Mouse (Mus musculus) layer of hippocampus, adult 8-10 months (tissue): ENCODE measurements around the gene C1galt1c1. TPM values are rescaled to one million over a fixed set of nuclear protein-coding genes. Genes with fewer than 3 reads are reported as not detected.

Source experiments
- DNase-seq, 2 experiments: peaks; one replicate each; pipeline ENCODE4 v3.0.0; 2022; ENCODE audit warnings: low spot score in 2 of 2
- total RNA-seq, 4 experiments: library from RNA; stranded (reverse); gene quantifications; 2 replicates each; pipeline ENCODE4 v1.2.4; 2022

Gene C1galt1c1
- total RNA-seq = 10 to 100 TPM; 21.4 to 32.3 (median 26.1) TPM

- DNase-seq = peak; percentile 89 to 90
Observed at GRCm38 (mm10) chrX:38634801-38635637, at the start of gene C1galt1c1. C1galt1c1 (minus strand) TSS chrX:38635087.

GRCm38 (mm10) chrX:38681972-38682371 lies 47.1 kb upstream of the C1galt1c1 start:
- DNase-seq = no peak

- DNase-seq = no peak
Observed at GRCm38 (mm10) chrX:38669111-38669903, 34.4 kb upstream of the C1galt1c1 start.

- no peak for DNase-seq
Observed at GRCm38 (mm10) chrX:38656206-38656883, 21.5 kb upstream of the C1galt1c1 start.

- DNase-seq = no peak
Observed at GRCm38 (mm10) chrX:38654681-38655080, 19.8 kb upstream of the C1galt1c1 start.

GRCm38 (mm10) chrX:38653181-38653580 lies 18.3 kb upstream of the C1galt1c1 start:
- DNase-seq = no peak

GRCm38 (mm10) chrX:38651167-38651566 lies 16.3 kb upstream of the C1galt1c1 start:
- no peak for DNase-seq

GRCm38 (mm10) chrX:38650404-38651039 lies 15.6 kb upstream of the C1galt1c1 start:
- no peak for DNase-seq

GRCm38 (mm10) chrX:38642183-38642582 lies 7.3 kb upstream of the C1galt1c1 start:
- DNase-seq = no peak

GRCm38 (mm10) chrX:38641435-38641834 lies 6.5 kb upstream of the C1galt1c1 start:
- DNase-seq = no peak

GRCm38 (mm10) chrX:38635638-38635931 lies 698 bp upstream of the C1galt1c1 start:
- no peak for DNase-seq

GRCm38 (mm10) chrX:38600995-38601369 lies 33.9 kb downstream of the C1galt1c1 start:
- peak; percentile 11 to 13 for DNase-seq

- peak; percentile 75 to 84 for DNase-seq
Observed at GRCm38 (mm10) chrX:38600177-38600994, 34.5 kb downstream of the C1galt1c1 start, which contains the start of gene Mcts1. Mcts1 (plus strand) TSS chrX:38600578.

GRCm38 (mm10) chrX:38593180-38593889 lies 41.6 kb downstream of the C1galt1c1 start:
- no peak for DNase-seq

- no peak for DNase-seq
Observed at GRCm38 (mm10) chrX:38591749-38592148, 43.1 kb downstream of the C1galt1c1 start.

GRCm38 (mm10) chrX:38589827-38590226 lies 45.1 kb downstream of the C1galt1c1 start:
- DNase-seq = no peak

- DNase-seq = no peak
Observed at GRCm38 (mm10) chrX:38583261-38583660, 51.6 kb downstream of the C1galt1c1 start.

GRCm38 (mm10) chrX:38581140-38581539 lies 53.7 kb downstream of the C1galt1c1 start:
- no peak for DNase-seq
